Mouse (Mus musculus): ENCODE results near the gene Dnah1.

Dnah1 gene

DNA sequence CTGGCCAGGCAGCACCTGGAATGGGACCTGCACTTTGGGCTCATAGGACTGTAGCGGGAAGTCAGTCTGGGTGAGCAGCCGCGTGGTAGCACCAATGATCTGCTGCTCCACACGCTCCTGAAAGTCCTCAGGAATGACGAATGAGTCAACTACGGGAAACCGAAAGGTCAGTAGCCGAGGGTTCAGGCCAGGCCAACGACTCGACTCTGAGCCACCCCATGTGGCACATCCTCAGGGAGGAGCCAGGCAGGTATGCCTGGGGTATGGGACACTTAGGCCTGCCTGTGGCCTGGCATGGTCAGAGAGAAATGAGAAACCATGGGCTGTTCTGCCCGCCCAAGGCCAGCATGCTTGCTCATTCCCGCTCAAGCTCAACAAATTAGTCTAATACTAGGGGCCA lies 7.1 kb downstream of the Dnah1 start:
- no peak for DNase-seq

DNA sequence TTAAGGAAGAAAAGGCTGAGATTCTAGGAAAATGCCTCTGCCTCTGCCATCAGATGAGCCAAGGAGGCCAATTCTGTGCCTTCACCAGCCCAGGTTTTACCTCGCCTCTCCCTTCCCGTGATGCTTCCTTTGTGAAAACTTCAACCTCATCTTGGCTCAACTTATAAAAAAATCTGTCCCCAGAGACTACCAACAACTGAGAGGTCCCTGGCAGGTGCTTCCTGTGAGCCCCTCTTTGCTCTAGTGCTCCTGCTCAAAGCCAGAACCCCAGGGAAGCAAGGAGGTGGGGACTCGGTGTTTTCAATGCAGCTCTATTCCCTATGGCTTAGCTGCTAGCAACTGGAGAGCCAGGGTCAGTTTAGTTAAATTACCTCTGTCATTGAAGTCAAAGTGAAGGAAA lies 10.5 kb downstream of the Dnah1 start:
- no peak for DNase-seq

DNA sequence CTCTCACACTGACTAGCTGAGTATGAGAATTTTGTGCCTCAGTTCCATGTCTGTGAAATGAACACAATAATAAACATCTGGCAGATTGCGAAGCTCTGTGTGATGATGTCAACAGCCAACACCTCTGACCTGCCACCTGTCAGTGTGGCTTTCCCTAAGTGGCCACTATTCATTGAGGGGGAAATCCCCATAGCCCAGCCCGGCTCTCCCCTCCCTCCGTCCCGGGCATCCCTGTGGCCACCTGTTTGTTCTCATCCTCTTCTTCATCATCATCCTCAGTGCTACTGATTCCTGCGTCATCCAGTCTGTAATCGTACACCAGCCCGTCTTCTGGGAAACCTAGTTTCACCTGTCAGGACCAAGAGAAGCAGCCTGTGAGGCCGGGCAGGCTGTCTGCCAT lies 38.0 kb downstream of the Dnah1 start:
- DNase-seq, result no peak

DNA sequence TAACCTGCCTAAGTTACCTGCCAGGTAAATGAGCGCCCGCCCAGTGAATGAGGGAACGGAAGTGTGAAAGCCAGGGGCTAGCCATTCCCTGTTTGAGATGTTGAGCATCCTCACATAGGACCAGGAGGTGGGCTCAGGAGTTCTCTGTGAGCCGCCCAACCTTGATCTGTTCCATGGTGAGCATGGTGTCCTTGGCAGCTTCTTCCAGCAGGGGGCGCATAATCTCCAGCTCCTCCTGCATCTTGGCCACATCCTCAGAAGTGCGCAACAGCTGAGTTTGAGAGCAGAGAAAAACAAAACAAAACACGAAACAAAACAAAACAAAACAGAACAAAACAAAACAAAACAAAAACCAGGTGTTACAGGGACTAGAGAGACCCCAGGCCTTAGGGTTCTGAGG lies 51.5 kb downstream of the Dnah1 start:
- peak; percentile 59 to 66 for DNase-seq

DNA sequence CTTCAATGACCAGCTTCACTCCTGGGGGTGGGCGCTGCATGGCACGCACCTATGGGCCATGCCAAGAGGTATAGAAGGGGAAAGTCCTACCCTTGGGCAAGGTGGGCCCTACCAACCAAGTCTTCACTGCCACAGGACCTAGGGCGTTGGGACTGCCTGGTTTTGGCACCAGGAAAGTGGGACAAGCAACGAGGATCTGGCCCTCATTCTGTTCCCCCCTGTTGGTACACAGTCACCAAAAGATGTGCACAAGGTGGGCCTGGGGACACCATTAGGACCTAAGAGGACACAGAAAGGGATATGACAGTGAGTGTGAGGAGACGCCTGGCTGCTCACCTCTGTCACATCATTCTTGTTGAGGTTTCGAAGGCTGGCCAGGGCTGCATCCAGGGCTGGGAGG lies 52.6 kb downstream of the Dnah1 start:
- no peak for DNase-seq

DNA sequence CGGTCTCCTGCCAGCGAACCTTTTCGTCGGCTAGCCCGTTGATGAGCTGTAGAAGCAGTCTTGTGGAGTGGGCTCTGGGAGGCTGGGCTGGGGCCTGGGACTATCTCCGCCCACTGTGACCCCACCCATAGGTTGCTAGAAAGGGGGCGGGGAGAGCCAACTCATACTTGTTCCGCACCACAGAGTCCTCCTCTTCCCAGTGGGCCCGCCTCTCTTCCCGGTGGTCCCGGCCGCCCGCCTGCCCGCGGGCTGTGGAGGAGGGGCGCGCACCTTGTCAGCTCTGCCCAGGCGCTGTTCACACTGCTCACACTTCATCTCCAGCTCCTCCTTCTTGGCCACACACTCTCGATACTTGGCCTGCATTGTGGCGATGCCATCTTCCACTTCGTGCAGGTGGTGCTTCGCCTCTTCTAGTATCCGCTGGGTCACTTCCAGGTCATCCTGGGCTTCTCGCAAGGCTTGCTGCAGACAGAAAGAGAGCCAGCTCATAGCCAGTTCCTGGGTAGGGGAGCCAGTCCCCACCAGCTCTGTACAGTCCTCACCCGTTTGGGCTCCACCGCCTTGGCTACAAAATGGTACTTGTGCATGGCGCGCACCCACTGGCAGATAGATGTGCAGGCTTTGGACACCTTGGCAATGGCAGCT lies 54.1 kb downstream of the Dnah1 start:
- DNase-seq, result peak; percentile 28 to 30

DNA sequence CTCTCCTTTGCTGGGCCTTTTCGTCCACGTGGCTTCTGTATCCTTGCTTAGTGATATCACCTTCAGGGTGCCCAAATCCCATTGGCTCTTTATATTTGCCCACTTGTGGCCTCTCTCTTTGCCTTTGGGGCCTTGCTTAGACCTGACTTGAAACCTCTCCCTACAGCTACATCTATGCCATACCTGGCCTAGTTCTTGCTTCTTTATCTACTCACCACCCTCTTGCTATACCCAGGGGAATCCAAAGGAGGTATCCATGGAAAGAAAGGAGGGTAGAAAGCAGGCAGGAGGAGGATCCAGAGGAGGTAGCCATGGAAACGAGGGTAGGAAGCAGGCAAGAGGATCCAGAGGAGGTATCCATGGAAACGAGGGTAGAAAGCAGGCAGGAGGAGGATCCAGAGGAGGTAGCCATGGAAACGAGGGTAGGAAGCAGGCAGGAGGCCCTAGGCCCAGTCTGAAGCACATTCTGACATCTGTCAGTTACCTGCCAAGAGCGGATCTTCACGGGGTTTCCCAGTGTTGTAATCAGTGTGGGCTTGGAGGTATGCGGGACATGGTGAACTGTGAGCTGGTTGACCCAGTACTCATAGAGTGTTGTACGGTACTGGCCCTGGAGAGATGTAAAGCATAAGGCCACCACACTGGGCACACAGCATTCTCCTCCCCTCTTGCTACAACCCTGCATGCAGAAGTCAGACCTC lies 55.2 kb downstream of the Dnah1 start:
- DNase-seq, result no peak

DNA sequence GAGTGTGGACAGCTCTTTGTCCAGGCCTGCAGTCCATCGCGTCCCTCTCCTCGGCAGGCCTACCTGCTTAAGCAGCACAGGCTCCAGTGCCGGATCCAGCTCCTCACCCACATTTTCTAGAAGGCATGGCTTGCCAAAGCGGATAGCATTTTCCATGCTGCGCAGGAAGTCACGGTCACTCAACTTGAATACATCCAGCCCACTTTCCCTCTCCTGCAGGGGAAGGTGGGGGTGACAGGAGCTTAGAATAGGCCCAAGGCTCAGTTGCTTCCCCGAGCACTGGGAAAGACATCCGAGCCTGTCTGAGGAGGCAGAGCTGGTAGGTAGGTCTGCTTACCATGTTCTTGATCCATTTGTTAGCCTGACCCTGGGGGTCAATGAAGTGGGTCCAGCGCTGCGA lies 56.0 kb downstream of the Dnah1 start:
- no peak for DNase-seq

DNA sequence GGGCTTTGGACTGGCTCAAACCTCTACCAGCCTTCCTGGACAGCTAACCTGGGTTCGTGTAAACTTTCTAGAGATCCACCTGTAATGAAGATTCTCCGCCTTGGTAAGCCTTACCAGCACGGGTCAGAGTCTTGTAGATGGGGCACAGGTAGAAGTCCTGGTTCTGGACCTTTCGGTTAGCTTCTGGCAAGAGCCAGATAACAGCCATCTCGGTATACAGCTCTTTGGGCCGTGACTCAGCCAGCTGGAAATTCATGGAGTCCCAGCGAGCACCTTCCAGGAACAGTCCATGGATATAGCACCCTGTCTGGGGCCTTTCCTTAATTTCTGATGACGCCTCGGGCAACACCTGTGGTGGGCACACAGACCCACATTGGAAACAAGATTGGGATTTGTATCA lies 62.8 kb downstream of the Dnah1 start:
- DNase-seq, result no peak

DNA sequence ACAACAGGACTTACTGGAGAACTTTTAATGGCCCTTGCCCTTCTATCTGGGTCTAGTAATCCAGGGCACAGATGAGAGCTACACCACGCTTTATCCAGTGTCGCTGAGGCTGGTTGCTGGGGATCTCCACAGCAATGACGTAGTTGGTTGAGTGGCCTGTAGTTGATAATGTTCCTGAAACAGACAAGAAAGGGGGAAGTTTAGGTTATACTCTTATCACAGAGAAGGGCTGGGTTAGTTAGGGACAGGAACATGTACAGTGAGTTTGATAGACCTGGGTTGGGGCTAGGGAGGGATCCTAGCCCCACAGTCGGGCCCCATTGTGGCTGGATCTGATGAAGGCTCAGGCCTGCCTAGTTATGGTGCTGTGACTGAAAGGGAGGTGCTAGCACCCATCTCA lies 63.3 kb downstream of the Dnah1 start:
- no peak for DNase-seq

DNA sequence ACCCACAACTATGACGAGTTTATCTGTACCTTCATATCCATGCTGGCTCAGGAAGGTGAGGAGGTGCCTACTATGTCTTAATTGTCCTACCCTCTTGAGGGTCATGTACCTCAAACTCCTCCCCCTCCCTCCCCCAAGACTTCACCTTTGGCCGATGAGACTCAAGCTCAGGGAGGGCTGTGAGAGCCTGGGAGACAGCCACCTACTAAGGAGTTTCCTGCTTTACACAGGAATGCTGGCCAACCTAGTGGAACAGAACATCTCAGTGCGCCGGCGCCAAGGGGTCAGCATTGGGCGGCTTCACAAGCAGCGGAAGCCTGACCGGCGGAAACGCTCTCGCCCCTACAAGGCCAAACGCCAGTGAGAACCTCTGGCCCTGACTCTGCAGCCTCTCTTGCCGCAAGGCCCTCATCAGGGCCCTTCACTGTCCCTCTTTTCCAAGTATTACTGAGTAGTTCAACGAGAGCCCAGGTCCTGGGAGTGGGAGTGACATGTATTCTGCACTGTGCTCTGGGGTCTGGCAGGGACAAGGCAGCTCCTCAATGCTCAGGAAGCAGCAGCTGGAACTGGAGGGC lies 65.1 kb downstream of the Dnah1 start:
- DNase-seq, result no peak

DNA sequence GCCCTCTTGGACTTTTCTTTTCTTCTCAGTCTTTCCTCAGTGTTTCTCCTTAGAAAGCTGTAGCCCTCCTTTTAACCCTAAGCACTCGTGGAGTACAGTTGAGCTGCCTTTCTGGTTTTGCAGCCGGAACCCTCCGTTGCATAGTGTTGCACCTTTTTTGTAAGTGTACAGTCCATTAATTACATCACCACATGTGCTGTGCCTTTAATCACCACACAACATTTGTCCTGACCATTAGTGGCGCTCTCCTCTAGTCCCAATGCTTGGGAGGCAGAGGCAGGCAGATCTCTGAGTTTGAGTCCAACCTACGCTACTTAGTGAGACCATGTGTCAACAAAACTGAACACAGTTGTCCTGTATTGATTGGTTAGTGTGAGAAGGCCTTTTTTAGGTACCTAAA lies 71.6 kb downstream of the Dnah1 start:
- DNase-seq, result no peak

DNA sequence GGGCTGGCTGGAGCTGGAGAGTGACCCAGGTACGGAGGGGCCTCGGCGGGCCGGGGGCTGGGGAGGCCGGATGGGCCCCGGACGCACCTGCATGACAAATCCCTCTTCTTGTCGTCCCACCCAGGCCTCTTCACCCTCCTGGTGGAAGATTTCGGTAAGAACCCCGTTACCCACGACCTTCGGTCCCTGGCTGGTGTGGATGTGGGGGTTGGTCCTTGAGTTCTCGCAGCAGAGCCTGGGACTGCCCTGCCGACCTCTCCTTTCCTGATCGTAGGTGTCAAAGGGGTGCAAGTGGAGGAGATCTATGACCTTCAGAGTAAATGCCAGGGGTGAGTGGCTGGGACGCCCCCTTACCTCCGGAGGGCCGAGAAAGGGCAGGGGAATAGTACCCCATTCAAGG lies 72.1 kb downstream of the Dnah1 start:
- DNase-seq, result no peak

DNA sequence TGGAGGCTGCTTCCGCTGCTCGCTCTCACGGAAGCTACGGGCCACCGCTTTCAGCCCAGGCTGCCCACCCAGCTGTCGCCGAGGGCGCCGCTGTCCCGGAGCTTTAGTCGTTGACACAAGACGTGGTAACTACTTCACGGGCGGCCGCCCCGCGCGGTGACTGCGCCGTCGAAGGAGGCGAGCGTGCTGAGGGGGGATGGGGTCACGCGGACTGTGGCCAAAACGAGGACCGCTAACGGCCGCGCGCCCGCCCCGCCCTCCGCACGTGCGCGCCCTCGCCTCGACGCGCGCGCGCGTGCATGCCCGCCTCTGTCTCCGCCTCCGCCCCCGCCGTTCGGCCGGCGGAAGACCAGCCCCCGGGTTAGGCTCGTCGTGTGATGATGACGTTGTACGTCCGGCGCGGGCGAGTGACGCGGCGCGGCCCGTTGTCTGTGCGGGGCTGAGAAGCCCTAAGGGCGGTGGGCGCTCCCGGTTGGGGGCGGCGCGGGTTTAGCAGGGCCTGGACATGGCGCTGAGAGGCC lies 72.6 kb downstream of the Dnah1 start, which contains the start of the genes Phf7 and Bap1:
Phf7 (minus strand) TSS at position 234 of the 521 bp plus-strand sequence.
Bap1 (plus strand) TSS at position 367 of the 521 bp plus-strand sequence.
- peak; percentile 92 to 94 for DNase-seq

DNA sequence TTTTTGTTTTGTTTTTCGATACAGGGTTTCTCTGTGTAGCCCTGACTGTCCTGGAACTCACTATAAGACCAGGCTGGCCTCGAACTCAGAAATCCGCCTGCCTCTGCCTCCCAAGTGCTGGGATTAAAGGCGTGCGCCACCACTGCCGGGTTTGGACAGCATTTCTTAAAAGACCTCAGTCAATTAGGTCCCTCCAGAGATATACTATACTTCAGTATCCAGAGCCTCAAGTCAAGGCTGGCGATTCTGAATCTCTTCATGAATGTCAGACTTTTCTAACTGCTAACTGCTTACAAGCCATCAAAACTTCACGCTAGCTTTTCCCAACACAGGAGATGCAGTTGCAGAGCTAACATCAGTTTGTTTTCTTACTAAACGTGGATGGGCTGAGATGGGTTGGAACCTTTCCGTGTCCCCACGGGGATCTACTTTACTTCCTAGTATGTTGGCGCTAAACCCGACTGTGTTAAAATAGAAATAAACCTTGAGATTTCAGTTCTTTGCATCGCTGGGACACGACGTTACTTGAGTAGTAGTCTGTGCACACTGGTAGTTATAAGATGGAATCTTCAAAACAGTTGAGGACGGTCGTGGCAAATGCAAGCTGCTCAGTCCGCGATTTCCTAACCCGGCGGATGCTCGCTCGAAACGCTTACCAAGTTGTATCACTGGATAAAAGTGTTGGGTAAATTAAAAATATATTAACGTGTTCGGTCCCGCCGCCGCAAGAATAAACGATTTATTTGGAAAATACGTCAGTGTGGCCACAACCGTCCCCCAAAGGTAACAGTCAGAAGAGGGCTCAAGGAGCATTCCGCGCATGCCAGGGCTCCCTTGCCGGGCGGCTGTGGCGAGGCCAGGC lies 73.2 kb downstream of the Dnah1 start:
- peak; percentile 85 for DNase-seq

DNA sequence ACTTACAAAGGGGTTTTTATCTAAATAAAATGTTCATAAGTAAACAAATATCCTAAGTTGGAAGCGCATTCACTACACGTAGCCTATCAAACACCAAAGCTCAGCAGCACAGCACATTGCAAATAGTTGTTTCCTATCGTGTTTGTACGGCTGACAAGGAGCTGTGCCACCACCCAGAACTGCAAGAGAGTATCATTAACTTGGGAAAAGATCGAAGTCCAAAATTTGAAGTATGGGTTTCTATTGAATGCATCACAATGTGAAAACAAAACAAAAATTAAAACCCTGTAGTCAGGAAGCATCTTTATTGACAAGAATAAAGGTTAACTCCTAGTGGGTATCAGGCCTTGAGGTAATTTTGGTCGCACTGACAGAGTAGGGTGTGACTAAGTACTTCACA lies 75.3 kb downstream of the Dnah1 start:
- no peak for DNase-seq

DNA sequence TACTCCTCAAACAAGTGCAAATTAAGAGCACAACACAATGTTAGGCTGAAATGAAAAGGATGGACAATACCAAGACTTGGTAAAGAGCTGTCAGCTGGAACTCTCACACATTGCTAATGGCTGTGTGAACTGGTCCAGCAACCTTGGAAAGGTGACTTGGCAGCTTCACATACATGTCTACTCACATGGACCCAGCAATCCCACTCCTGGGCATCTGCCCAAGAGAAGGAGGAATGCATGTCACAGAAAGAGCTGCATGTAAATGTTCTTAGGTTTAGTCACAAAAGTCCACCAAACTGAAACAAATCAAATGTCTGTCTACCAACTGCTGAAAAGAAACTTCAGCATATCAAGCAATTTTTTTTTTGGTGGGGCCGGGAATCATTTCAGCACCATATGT lies 77.8 kb downstream of the Dnah1 start:
- no peak for DNase-seq

DNA sequence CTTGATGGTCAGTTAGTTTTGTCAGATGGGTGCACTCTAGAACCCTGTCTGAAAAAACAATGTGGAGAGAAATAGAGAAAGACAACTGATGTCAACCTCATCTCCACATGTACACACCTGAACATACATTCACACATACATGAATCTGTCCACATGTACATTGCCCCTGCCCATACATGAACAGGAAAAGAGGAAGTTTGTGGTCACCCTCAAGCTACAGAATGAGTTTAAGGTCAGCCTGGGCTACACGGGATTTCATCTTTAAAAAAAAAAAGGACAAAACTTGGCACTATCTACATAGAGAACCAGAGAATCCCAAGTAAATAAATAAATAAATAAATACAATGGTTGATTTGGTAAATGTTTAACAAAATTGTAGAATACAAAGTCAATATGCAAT lies 78.9 kb downstream of the Dnah1 start:
- no peak for DNase-seq

DNA sequence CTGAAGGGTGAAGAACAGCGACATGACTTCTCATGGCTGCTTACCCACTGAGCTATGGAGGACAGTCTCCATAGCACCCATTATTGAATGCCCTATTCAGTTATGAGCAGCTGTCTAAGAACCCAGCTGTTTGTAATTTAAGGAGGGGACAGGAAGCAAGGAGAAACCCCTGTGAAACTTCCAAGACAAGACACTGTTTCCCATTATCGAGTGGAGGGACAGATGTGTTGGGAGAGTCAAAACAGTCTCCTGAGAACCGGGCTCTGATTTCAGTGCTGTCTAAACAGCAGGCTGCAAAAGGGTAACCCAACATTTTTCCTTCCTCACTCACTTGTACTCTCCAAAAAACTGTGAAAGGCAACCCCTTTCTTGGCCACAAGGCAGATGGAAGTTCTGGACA lies 83.2 kb downstream of the Dnah1 start:
- no peak for DNase-seq

DNA sequence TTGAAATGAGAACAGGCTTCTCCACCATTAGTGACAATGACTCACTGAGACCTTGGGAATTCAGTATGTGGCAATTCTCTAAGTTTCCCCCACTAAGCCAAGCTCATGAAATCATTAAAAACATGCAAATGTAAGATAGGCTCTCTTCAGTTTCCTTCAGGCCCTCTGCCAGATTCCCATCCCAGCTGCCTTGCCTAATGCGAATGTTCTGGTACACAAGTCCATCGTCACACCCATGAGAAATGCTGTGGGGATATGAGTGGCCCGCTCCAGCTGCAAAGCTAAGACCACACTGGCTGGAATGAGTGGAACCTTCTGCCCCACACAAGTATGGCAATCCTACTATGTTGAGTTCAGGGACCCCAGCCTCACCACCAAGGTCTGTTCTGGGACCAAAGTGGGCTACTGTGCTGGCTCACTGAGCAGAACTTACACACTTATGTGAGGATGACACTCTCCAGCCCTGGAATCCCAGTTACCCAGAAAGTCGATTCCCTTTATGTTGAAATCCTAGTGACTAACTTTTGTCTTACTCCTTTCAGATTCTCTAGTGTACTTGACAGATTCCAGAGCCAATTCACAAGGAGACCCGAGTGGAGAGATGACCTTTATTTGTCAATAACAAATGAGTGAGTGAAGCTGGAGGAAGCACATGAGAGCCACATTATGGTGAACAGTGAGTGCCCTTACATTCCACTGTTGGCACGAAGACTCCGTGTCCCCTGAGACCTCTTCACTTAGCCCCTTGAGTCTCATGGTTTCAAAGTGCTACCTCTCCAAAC lies 86.4 kb downstream of the Dnah1 start:
- peak; percentile 41 to 68 for DNase-seq

DNA sequence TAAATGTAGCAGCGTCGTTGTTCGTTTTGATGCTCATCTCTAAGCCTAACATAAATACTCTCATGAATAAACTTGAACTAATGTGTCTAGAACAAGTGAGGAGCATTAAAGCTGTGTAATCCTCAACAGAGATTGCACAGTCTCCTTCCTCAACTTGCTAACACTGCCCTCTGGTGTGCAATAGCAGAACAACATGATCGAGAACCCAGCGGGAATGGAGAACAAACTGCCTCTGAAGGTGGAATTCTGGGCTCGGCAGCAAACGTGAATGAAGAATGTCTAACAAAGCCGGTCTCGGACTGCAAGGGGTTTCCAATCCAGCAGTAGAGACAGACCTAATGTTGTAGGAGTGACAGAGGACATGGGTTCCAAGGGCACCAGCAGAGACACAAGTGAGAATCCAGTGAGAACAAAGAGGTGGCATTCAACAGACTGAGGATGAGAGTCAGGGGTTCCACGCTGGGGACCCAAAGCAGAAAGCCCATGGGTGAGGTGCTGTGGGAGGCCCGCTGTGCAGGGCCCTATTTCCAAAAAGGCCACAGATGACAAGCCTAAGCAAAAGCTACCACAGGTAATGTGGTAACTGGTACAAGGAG lies 89.6 kb downstream of the Dnah1 start:
- DNase-seq, result peak; percentile 78 to 86
